In genomic region chr19:53140044-53140803, GRCm38 (mm10) we compare ENCODE assay signal across 8 mouse cellular contexts. TPM values are rescaled to one million over a fixed set of nuclear protein-coding genes. Genes with fewer than 3 reads are reported as not detected.
A peak's percentile ranks its signal among the peaks of the same experiment; 100 is the strongest.
DNase-seq lines count a peak whose midpoint lies in the region; ATAC-seq lines count a peak whose summit lies in the region.

Add3 (plus strand) TSS chr19:53140443.

- H3K9ac ChIP-seq in limb, embryonic 12.5 days (replicated peaks) = peak within 1 kb of the TSS; percentile 70
- H3K9ac ChIP-seq in midbrain, embryonic 13.5 days (replicated peaks) = peak within 1 kb of the TSS; percentile 59

- H3K4me1 ChIP-seq in limb, embryonic 12.5 days (replicated peaks) = peaks cover 52% of the 10 kb centered on the region
- peaks cover 37% of the 10 kb centered on the region for H3K4me1 ChIP-seq in midbrain, embryonic 13.5 days (replicated peaks)

- DNase-seq in B cell, adult 2 months = peak; percentile 40 to 48
- peak; percentile 59 to 68 for DNase-seq in adrenal gland, postnatal 36 days
- DNase-seq in heart, adult 9 months (ENCODE audit: low spot score in 2 of 2) = peak; percentile 54 to 59
- DNase-seq in kidney, adult 9 months = peak; percentile 62
- peak; percentile 45 to 46 for DNase-seq in spleen, postnatal 36 days (ENCODE audit: low spot score in 2 of 2)

- peak within 1 kb of the TSS; percentile 87 for H3K4me3 ChIP-seq in limb, embryonic 12.5 days (replicated peaks)
- H3K4me3 ChIP-seq in midbrain, embryonic 13.5 days (replicated peaks) = peak within 1 kb of the TSS; percentile 90

- 6% methylated on average over 24 of the region's 24 CpGs for WGBS in limb, embryonic 12.5 days
- WGBS in midbrain, embryonic 13.5 days = 6% methylated on average over 24 of the region's 24 CpGs

- no peak for ATAC-seq in erythroblast, adult 5-6 weeks (replicated peaks; ENCODE audit: low FRiP score, poor library complexity, severe bottlenecking)
- ATAC-seq in limb, embryonic 12.5 days (ENCODE audit: insufficient number of reproducible peaks, insufficient read depth, low FRiP score, low TSS enrichment, low read depth) = no peak
- no peak for ATAC-seq in midbrain, embryonic 13.5 days

- no peaks in the 10 kb centered on the region for H3K27me3 ChIP-seq in limb, embryonic 12.5 days
- peaks cover 21% of the 10 kb centered on the region for H3K27me3 ChIP-seq in midbrain, embryonic 13.5 days

- peak within 1 kb of the TSS; percentile 78 for H3K4me2 ChIP-seq in limb, embryonic 12.5 days
- peak within 1 kb of the TSS; percentile 97 for H3K4me2 ChIP-seq in midbrain, embryonic 13.5 days (replicated peaks)

- H3K9me3 ChIP-seq in limb, embryonic 12.5 days = no peaks in the 10 kb centered on the region
- no peaks in the 10 kb centered on the region for H3K9me3 ChIP-seq in midbrain, embryonic 13.5 days

- H3K36me3 ChIP-seq in limb, embryonic 12.5 days = no peaks in the 10 kb centered on the region
- H3K36me3 ChIP-seq in midbrain, embryonic 13.5 days = no peaks in the 10 kb centered on the region

- H3K27ac ChIP-seq in limb, embryonic 12.5 days = 0 out of 2 replicates have a peak within 1 kb of the TSS, but pooled peaks have one; percentile 53
- no peak within 1 kb of the TSS for H3K27ac ChIP-seq in midbrain, embryonic 13.5 days

RNA-seq across cellular contexts. Expression of gene Add3, which starts in this region (rescaled TPM):
- total RNA-seq in adrenal gland, postnatal 36 days (2021) = 10 to 100 TPM; 36.6 to 52.5 TPM
- total RNA-seq in erythroblast, adult 5-6 weeks (2015; ENCODE audit: low replicate concordance) = 38.0 and 46.8 TPM in 2 replicates
- total RNA-seq in erythroblast, adult 5-6 weeks (2017; ENCODE audit: low replicate concordance) = 35.1 and 35.5 TPM in 2 replicates
- polyA plus RNA-seq in limb, embryonic 12.5 days (2016; fragmentation: Nextera tagmentation; extraction: Ambion mirVana) = 80.5 and 83.8 TPM in 2 replicates
- polyA plus RNA-seq in midbrain, embryonic 13.5 days (2015; fragmentation: Nextera tagmentation; extraction: Ambion mirVana) = 25.1 and 27.1 TPM in 2 replicates
